Mouse (Mus musculus): Measurements from ENCODE around the gene Ggt5. TPM values are rescaled to one million over a fixed set of nuclear protein-coding genes. Genes with fewer than 3 reads are reported as not detected.
A peak's percentile ranks its signal among the peaks of the same experiment; 100 is the strongest.

Gene Ggt5
- polyA plus RNA-seq, 1 experiment from 2014 or later = 0.22 TPM

DNA sequence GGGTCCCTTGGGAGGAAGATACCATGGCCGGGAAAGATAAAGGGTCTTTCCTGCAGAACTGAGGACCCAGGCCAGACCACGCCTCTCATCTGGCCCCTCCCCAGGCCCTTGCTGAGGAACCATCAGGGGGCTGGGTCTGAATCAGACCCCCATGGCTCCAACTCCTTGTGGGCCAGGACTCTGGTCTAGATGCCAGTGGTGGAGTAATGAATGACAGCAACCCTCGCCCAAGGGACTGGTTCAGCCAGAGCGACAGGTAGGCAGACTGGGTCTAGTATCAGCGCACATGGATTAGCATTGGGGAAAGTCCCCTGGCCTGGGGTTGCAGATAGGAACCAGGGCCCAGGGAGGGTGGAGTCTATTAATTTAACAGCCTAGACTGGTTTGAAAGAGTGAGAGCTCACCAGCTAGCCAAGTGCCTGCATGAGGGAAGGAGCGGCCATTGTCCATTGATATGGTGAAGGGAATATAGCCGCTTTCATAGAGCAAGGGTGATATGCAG, 52.6 kb downstream of the Ggt5 start:
- 87% methylated on average over 7 of the region's 7 CpGs for WGBS
- Histone ChIP-seq H3K4me1 (ENCODE audit: control insufficient read depth, insufficient read depth, low read length) (no peaks in the 10 kb centered on the region), H3K27ac (replicated peaks; ENCODE audit: low read depth, low read length) (no peak overlapping the region), H3K4me2 (ENCODE audit: low read depth, low read length) (no peak overlapping the region), H3K4me3 (ENCODE audit: low read depth, low read length) (no peak overlapping the region), H3K9me3 (replicated peaks; ENCODE audit: control insufficient read depth, low read length) (no peaks in the 10 kb centered on the region), H3K27me3 (ENCODE audit: control insufficient read depth, insufficient read depth, low read length) (no peaks in the 10 kb centered on the region), H3K9ac (replicated peaks; ENCODE audit: low read length) (no peak overlapping the region), H3K36me3 (replicated peaks; ENCODE audit: control insufficient read depth, insufficient read depth, low read depth, low read length) (no peaks in the 10 kb centered on the region)
- ATAC-seq (replicated peaks; ENCODE audit: insufficient number of reproducible peaks, low FRiP score, low TSS enrichment, low read depth) (no peak), DNase-seq (ENCODE audit: low spot score) (no peak)

DNA sequence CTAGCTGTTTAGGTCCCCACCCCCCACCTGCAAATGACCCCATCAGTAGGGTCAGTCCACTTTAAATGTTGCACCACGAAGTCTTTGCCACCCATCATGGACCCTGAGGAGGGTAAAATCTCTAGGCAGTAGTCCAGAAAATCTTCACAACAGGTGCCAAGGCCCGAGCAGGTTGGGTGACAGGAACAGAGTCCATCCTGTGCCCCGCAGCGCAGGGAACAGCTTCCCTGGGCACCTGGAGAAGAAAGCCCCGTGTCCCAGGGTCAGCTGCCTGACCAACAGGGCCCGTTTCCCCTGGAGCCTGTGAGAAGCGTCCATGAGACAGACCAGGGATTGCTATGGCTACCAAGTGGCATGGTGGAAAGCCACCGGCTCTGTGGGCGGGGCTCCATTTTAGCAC, 53.3 kb downstream of the Ggt5 start:
- Histone ChIP-seq H3K4me1 (ENCODE audit: control insufficient read depth, insufficient read depth, low read length) (no peaks in the 10 kb centered on the region), H3K4me2 (ENCODE audit: low read depth, low read length) (no peak overlapping the region), H3K9me3 (replicated peaks; ENCODE audit: control insufficient read depth, low read length) (no peaks in the 10 kb centered on the region), H3K27me3 (ENCODE audit: control insufficient read depth, insufficient read depth, low read length) (no peaks in the 10 kb centered on the region), H3K27ac (replicated peaks; ENCODE audit: low read depth, low read length) (no peak overlapping the region), H3K9ac (replicated peaks; ENCODE audit: low read length) (no peak overlapping the region), H3K36me3 (replicated peaks; ENCODE audit: control insufficient read depth, insufficient read depth, low read depth, low read length) (no peaks in the 10 kb centered on the region), H3K4me3 (ENCODE audit: low read depth, low read length) (no peak overlapping the region)
- no peak for DNase-seq (ENCODE audit: low spot score)
- no peak for ATAC-seq (replicated peaks; ENCODE audit: insufficient number of reproducible peaks, low FRiP score, low TSS enrichment, low read depth)
- WGBS = 77% methylated on average over 9 of the region's 9 CpGs

DNA sequence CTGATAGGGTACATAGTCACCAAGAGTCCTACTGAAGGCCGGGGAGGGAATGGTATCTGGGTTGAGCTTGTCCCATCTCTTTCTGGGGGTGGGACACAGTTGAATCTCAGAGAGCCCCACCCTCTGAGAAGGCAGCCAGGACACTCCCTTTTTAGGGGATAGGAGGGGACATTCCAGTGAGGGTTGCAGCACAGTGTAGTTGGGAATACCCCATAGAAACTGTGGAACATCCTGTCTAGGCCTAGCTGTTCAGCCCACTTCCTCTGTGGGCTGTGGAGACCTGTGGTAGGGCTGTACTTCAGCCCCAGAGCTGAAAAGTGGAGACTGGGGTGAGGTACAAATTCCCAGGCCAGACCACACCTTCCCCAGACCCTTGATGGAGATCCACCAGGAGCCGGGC, 53.8 kb downstream of the Ggt5 start:
- WGBS = 96% methylated on average over 2 of the region's 2 CpGs
- Histone ChIP-seq H3K36me3 (replicated peaks; ENCODE audit: control insufficient read depth, insufficient read depth, low read depth, low read length) (no peaks in the 10 kb centered on the region), H3K9ac (replicated peaks; ENCODE audit: low read length) (no peak overlapping the region), H3K4me2 (ENCODE audit: low read depth, low read length) (no peak overlapping the region), H3K27ac (replicated peaks; ENCODE audit: low read depth, low read length) (no peak overlapping the region), H3K4me1 (ENCODE audit: control insufficient read depth, insufficient read depth, low read length) (no peaks in the 10 kb centered on the region), H3K4me3 (ENCODE audit: low read depth, low read length) (no peak overlapping the region), H3K27me3 (ENCODE audit: control insufficient read depth, insufficient read depth, low read length) (no peaks in the 10 kb centered on the region), H3K9me3 (replicated peaks; ENCODE audit: control insufficient read depth, low read length) (no peaks in the 10 kb centered on the region)
- no peak for DNase-seq (ENCODE audit: low spot score)
- no peak for ATAC-seq (replicated peaks; ENCODE audit: insufficient number of reproducible peaks, low FRiP score, low TSS enrichment, low read depth)

DNA sequence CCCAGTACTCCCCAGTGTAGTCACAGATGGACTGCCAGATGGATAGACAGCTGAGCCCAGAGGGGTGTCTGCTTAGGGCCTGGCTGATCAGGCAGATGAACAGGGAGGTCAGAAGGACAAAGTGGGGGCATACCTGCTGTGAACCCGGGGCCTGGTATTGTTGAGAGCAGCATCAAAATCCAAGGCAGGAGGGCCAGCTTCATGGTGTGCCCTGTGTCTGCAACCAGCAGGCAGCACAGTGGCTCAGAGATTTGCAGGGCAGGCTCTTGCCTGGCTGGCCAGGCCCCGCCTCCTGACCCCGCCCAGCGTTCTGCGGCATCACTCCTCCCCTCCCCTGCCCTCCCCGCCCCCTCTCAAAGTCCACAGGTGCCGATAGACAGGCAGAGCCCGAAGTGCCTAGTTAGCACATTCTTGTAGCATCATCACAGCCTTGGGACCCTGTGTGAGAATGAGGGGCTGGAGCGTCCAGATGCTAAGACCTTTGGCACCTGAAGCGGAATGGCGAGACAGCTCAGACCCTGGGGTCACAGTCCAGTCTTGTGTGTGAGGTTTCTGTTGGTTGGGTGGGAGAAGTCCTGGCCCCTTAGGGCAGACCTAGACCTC, 54.7 kb downstream of the Ggt5 start, which contains the start of gene Susd2:
Susd2 (minus strand) TSS at position 268 of the 603 bp plus-strand sequence.
- Histone ChIP-seq H3K4me1 (ENCODE audit: control insufficient read depth, insufficient read depth, low read length) (no peaks in the 10 kb centered on the region), H3K27ac (replicated peaks; ENCODE audit: low read depth, low read length) (no peak within 1 kb of the TSS), H3K27me3 (ENCODE audit: control insufficient read depth, insufficient read depth, low read length) (no peaks in the 10 kb centered on the region), H3K9me3 (replicated peaks; ENCODE audit: control insufficient read depth, low read length) (no peaks in the 10 kb centered on the region), H3K9ac (replicated peaks; ENCODE audit: low read length) (no peak within 1 kb of the TSS; the same call in 1 of the 2 replicates), H3K36me3 (replicated peaks; ENCODE audit: control insufficient read depth, insufficient read depth, low read depth, low read length) (no peaks in the 10 kb centered on the region), H3K4me3 (ENCODE audit: low read depth, low read length) (no peak within 1 kb of the TSS), H3K4me2 (ENCODE audit: low read depth, low read length) (peak within 1 kb of the TSS; percentile 20)
- peak; percentile 68 for DNase-seq (ENCODE audit: low spot score)
- WGBS = 3% methylated on average over 11 of the region's 11 CpGs
- ATAC-seq (replicated peaks; ENCODE audit: insufficient number of reproducible peaks, low FRiP score, low TSS enrichment, low read depth) = peak; percentile 37

DNA sequence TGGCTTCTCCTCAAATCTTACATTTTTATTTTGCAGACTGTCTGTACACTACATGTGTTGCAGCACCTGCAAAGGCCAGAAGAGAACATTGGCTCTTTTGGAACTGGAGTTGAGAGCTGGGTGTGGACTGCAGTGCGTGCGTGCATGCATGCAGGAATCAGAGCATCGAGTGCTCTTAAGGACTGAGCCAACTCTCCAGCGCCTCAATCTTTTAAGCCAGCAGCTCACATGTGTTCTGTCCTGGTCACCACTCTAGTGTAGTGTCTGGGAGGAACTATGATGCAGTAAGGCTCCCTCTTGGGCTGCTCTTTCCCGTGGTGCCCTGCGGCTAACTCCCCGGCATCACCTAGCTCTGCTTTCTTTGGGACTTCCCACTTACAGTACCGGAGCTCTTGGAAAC, 56.5 kb downstream of the Ggt5 start:
- ATAC-seq (replicated peaks; ENCODE audit: insufficient number of reproducible peaks, low FRiP score, low TSS enrichment, low read depth) = no peak
- H3K36me3 ChIP-seq (replicated peaks; ENCODE audit: control insufficient read depth, insufficient read depth, low read depth, low read length) = no peaks in the 10 kb centered on the region
- no peaks in the 10 kb centered on the region for H3K9me3 ChIP-seq (replicated peaks; ENCODE audit: control insufficient read depth, low read length)
- H3K9ac ChIP-seq (replicated peaks; ENCODE audit: low read length) = no peak overlapping the region
- no peak overlapping the region for H3K4me3 ChIP-seq (ENCODE audit: low read depth, low read length)
- no peak for DNase-seq (ENCODE audit: low spot score)
- WGBS = 95% methylated on average over 8 of the region's 8 CpGs
- H3K27me3 ChIP-seq (ENCODE audit: control insufficient read depth, insufficient read depth, low read length) = no peaks in the 10 kb centered on the region
- H3K4me2 ChIP-seq (ENCODE audit: low read depth, low read length) = no peak overlapping the region
- H3K4me1 ChIP-seq (ENCODE audit: control insufficient read depth, insufficient read depth, low read length) = no peaks in the 10 kb centered on the region
- H3K27ac ChIP-seq (replicated peaks; ENCODE audit: low read depth, low read length) = no peak overlapping the region

DNA sequence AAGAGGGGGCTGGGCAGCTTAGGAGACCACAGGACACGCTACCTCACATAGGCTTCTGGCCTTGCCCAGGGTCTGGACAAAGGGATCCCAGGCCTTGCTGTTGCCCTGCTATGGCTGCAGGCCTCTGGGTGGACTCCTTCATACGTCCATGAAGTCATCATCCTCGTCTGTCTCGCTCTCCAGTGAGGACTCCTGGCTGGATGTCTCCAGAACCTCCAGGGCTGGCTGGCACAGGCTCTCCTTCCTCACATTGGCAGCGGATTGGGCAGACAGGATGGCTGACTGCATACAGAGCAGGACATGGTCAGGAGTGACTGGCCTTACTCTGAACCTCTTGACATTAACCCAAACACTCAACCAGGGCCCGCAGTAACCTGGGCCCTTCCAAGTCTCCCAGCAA, 57.3 kb downstream of the Ggt5 start:
- no peak overlapping the region for H3K9ac ChIP-seq (replicated peaks; ENCODE audit: low read length)
- H3K4me2 ChIP-seq (ENCODE audit: low read depth, low read length) = no peak overlapping the region
- no peaks in the 10 kb centered on the region for H3K9me3 ChIP-seq (replicated peaks; ENCODE audit: control insufficient read depth, low read length)
- no peak for ATAC-seq (replicated peaks; ENCODE audit: insufficient number of reproducible peaks, low FRiP score, low TSS enrichment, low read depth)
- no peak for DNase-seq (ENCODE audit: low spot score)
- H3K27ac ChIP-seq (replicated peaks; ENCODE audit: low read depth, low read length) = no peak overlapping the region
- H3K36me3 ChIP-seq (replicated peaks; ENCODE audit: control insufficient read depth, insufficient read depth, low read depth, low read length) = no peaks in the 10 kb centered on the region; the same call in 1 of the 2 replicates
- no peaks in the 10 kb centered on the region for H3K4me1 ChIP-seq (ENCODE audit: control insufficient read depth, insufficient read depth, low read length)
- no peaks in the 10 kb centered on the region for H3K27me3 ChIP-seq (ENCODE audit: control insufficient read depth, insufficient read depth, low read length)
- H3K4me3 ChIP-seq (ENCODE audit: low read depth, low read length) = no peak overlapping the region
- 94% methylated on average over 6 of the region's 6 CpGs for WGBS

DNA sequence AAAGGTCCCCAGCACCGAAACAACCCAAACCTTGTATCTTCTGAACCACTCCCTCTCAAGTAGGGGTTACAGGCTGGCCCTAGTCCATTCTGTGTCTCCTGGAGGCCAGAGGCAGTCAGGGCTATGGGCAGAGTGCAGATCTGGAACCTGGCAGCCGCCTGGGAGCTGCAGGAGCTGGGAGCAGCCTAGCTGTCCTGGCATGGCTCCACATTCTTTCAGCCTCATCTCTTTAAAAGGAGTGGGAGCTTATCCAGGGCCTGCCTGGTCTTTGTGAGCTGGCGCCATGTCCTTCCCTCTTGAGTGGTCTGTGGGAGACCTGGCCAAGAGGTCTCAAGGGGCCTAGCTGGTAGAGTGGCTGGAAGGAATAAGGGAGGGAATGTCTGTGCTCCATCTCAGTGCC, 58.2 kb downstream of the Ggt5 start:
- H3K4me3 ChIP-seq (ENCODE audit: low read depth, low read length) = no peak overlapping the region
- no peaks in the 10 kb centered on the region for H3K9me3 ChIP-seq (replicated peaks; ENCODE audit: control insufficient read depth, low read length)
- ATAC-seq (replicated peaks; ENCODE audit: insufficient number of reproducible peaks, low FRiP score, low TSS enrichment, low read depth) = no peak
- H3K9ac ChIP-seq (replicated peaks; ENCODE audit: low read length) = no peak overlapping the region
- no peaks in the 10 kb centered on the region for H3K27me3 ChIP-seq (ENCODE audit: control insufficient read depth, insufficient read depth, low read length)
- no peaks in the 10 kb centered on the region for H3K4me1 ChIP-seq (ENCODE audit: control insufficient read depth, insufficient read depth, low read length)
- H3K36me3 ChIP-seq (replicated peaks; ENCODE audit: control insufficient read depth, insufficient read depth, low read depth, low read length) = no peaks in the 10 kb centered on the region; the same call in 1 of the 2 replicates
- DNase-seq (ENCODE audit: low spot score) = no peak
- no peak overlapping the region for H3K27ac ChIP-seq (replicated peaks; ENCODE audit: low read depth, low read length)
- 93% methylated on average over 3 of the region's 3 CpGs for WGBS
- H3K4me2 ChIP-seq (ENCODE audit: low read depth, low read length) = no peak overlapping the region

DNA sequence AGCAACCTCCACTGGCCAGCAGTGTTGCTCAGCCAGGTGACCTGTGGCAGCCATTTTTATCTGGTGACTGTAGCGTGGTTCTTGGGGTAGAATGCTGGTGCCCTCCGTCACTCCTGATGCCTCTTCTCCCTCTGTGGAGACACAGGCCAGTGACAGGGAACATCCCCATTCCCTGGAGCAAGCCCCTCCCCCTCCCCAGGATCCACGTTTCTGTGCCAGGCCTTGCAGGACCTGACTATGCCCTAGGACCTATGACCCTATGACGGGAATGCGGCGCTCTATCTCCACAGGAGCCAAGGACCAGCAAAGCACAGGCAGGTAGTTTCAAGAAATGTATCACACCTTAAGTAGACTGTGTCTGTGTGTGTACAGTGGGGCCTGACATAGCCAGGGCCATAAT, 59.0 kb downstream of the Ggt5 start:
- Histone ChIP-seq H3K4me2 (ENCODE audit: low read depth, low read length) (no peak overlapping the region), H3K4me1 (ENCODE audit: control insufficient read depth, insufficient read depth, low read length) (no peaks in the 10 kb centered on the region), H3K9me3 (replicated peaks; ENCODE audit: control insufficient read depth, low read length) (no peaks in the 10 kb centered on the region), H3K27ac (replicated peaks; ENCODE audit: low read depth, low read length) (no peak overlapping the region), H3K27me3 (ENCODE audit: control insufficient read depth, insufficient read depth, low read length) (no peaks in the 10 kb centered on the region), H3K36me3 (replicated peaks; ENCODE audit: control insufficient read depth, insufficient read depth, low read depth, low read length) (peaks cover 3% of the 10 kb centered on the region), H3K4me3 (ENCODE audit: low read depth, low read length) (no peak overlapping the region), H3K9ac (replicated peaks; ENCODE audit: low read length) (no peak overlapping the region)
- WGBS = 94% methylated on average over 6 of the region's 6 CpGs
- DNase-seq (ENCODE audit: low spot score) (no peak), ATAC-seq (replicated peaks; ENCODE audit: insufficient number of reproducible peaks, low FRiP score, low TSS enrichment, low read depth) (no peak)

Measured in embryonic facial prominence, embryonic 11.5 days (tissue).